Mouse (Mus musculus) thymus, postnatal 25 days (tissue): ENCODE results near the gene Gemin8.

ENCODE experiments used
- DNase-seq: peaks from one replicate; pipeline ENCODE4 v3.0.0; 2022

Gene Gemin8

DNA sequence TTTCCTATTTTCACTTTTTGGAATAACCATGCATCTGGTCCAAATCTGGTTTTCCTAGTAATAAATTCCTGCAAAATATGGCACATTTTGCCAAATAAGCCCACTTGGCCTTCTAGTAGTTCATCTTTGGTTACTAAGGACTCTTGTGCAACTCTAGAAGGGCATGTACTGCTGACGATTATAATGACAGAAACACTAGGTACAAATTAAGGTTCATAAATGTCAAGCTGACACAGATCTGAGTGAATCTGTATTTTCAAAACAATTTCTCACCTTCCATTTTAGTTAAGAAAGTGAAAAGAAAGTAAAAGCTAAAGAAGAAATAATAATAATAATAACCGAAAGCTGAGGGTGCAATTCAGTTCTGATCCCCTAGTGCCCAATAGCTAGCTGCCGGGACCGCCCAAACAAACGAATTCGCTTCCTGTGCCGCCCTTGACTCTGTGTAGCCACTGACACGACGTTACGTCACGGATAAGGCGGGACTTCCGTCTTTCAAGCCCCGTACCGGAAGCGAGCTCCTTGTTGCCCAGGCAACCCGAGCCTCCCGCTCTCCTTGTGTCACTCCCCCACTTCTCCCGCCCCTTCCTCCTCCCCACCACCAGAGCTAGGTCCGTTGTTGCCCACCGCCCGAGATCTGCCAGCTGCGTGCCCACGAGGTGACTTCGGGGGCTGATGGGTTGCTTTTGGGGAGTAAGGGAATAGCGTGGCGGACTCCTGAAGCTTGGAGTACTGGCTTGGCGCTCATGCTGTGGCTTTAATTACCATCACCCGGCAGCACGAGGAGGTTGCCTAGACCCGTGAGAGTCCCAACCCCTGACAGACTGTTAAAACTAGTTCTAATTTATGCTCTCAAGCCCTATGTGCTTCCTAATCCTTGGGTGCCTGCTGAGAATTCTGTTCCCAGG is at the start of gene Gemin8:
Gemin8 (plus strand) TSS at position 563 of the 908 bp plus-strand sequence.
- DNase-seq = peak; percentile 93

DNA sequence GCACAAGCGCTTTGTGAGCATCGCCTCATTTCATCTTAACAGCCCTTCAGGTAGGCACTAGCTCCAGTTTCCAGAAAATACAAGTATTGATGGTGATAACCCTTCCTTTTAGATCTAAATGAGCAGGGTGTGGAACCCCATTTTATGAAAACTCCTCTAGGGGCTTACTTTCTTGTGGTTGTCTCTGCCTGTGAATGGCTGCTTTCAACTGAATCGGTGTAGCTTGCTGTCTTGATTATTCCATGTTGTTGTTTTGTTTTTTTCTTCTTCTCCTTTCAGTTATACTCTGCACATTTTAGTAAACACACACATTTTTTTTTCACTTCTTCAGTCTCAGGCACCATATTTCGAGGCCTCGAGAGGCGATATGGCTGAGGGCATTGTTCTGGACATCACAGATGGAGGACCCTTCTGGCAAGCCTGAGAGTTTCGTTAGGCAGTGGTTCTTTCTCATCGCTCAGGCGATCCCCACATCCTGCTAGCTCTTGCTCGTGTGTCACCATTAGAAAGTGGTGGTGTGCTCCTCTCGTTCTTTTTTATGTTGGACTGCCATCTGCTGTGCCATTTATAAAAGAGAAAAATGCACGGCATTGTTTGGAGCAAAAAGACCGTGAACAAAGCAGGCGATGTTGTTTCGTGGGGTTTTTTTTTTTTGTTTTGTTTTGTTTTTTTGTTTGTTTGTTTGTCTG is 23.0 kb upstream of the Gemin8 start:
- DNase-seq = no peak

DNA sequence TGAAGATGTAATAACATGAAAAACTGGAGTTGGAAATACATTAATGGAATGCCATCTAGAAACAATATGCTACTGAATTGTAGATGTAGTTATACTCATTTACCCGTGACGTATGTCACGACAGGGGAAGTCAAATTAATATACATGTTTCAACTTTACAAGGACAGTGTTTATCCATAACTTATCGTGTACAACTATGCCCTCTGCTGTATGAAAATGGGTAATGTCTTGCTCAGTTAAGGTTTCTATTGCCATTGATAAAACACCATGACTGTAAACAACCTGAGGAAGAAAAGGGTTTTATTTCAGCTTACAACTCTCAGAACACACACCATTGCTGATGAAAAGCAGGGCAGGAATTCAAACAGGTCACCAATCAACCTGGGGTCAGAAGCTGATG is 7.5 kb upstream of the Gemin8 start:
- no peak for DNase-seq

DNA sequence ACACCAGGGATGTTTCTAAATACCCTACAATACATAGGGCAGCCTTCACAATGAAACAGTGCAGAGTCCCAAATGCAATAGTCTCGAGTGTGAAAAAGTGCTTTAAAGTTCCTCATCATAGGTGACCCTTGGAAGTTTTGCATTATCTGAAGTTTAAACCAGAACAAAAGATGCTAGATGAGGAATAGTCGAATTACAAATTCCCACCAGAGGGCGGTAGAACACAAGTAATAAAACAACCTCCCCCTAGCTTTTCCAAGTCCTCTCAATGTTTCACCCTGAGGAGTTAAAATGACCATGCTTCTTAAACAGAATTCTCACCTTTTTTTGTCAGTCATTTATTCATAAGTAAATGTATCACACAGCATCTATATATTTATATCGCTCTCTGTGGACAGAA is 2.9 kb upstream of the Gemin8 start:
- peak; percentile 11 for DNase-seq

DNA sequence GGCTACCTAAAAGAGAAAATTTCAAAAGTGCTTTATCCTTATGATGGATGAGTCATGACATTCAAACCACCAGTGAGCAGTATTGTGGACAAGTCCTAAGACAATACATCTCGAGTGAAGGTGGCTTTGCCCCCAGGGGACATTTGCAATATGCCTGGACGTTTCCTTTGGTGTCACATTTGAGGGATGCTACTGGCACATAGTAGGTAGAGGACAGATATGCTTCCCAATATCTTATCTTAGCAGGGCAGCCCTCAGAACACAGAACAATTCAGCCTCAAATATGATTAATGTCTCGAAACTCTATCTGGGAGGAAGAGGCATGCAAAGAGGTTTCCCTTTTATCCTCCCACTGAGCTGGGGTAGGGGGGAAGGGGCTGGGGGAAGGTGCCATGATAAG is 2.3 kb upstream of the Gemin8 start:
- no peak for DNase-seq

DNA sequence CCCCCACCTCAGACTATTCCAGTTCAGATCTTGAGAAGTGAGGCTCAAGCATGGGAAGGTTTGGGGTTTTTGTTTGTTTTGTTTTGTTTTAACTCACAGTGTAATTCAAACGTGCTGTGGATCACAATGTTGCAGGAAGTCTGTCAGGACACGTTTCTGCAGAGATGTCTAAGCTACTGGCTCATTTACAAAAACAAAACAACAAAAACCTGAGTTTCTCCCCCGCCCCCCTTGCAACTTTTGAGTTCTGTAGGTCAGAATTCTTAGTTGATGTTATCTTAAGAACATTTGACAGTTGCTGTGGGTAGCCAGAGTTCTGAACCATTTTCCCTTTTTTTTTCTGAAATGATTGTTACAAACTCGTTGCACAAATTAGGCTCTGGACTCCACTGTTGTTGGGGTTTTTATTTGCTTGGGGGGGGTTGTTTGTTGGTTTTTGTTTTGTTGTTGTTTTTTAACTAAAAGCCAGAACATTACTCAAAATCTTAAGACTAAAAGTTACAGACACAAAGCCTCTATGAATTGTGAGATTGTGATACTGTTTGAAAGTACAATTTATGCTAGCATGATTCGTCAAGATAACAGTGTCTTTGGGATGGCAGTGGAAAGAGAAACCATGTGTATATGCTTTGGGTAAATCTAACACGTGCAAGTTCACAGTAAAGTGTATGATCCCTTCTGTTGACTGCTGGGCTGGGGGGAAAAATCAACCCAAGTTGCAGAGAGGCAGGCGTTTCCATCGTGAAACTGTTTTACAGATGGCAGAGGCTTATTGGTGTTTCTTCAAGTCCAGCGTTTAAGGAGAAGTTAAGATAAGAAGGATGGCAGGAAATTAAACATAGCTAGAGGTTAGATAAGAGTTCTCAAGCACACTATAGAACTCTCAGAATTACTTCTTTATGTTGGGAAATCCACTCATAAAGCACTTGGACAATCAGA is 815 bp downstream of the Gemin8 start:
- no peak for DNase-seq

DNA sequence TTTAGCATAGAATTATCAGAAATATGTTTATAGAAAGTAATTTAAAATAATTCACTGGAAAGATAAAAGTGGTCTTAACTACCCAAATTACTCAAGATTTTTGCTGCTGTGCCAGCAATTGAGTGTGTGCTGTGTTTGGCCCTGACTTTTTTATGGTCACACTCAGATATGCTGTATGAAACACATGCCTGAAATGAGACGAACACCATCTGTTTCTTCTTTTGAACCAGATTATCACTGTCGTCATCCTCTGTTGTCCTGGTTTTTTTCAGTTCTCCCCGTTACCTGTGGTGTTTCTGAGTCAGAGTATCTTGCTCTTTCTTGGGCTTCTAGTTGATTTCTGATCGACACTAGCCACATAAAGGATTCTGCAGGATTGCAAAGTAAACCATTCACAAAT is 1.8 kb downstream of the Gemin8 start:
- no peak for DNase-seq

DNA sequence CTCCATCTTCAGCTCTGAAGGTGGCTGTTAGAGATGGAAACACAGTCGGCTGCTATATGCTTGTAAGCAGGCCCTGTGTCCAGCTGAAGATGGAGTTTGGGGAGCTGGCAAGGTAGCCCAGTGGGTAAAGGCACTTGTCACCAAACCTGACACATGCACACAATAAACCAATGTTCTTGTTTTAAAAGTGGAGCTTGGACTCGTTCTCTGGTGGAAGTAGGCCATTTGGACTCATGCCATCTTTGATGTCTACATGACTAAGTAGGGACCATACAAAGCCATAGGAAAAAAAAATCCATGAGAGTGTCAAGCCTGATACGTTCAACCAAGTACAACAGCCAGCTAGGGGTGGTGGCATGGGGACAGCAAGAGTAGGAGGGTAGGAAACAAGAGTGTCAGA is 2.4 kb downstream of the Gemin8 start:
- DNase-seq = no peak

DNA sequence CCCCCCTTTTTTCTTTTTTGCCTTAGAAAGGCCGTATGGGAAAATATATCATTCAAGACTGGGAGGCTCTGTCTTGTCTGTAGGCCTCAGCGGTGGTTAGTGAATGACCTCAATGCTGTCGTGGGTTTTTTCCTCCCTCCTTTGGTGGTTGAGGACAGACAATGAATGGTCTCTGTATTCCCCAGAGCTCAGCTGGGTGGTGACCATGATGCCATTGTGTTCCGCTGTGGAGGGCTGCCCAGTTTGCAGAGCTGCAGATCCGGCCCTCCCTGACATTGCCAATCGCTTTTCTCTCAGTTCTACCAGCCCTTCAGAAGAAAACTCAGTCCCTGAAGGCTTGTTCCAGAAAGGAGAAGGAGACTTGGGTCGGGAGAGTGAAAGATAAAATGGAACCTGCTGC is 3.5 kb downstream of the Gemin8 start:
- no peak for DNase-seq

DNA sequence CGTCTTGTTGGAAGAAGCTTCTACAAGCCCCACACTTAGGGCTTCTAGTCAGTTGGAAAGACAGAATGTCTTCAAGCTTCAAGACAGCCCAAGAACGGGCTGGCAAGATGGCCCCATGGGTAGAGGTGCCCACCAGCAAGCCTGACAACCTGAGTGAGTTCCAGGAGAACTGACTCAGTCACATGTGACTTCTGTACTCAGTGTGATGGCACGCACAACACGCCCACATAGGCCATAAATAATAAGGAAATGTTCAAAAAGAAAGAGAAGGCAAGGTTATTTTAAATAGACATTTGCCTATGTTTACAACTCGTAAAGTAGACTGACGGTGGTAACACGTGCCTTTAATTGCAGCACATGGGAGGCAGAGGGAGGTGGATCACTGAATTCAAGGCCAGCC is 7.7 kb downstream of the Gemin8 start:
- DNase-seq = no peak

DNA sequence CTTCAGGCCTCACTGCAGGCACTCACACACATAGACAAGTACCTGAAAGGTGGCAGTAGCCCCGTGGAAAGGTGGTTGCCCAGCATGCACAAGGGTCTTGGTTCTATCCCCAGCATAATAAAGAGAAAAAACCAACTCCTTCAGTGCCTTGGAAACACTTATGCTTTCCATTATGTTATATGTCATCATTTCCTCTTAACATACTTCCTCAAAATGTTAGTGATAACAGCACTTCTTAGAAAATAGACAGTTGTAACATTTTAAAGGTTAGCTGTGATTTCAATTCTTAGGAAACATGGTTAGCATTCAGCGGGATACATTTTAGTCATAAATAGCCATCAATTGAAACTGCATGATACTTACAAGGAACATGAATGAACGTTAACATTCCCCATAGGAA is 12.8 kb downstream of the Gemin8 start:
- DNase-seq = no peak

DNA sequence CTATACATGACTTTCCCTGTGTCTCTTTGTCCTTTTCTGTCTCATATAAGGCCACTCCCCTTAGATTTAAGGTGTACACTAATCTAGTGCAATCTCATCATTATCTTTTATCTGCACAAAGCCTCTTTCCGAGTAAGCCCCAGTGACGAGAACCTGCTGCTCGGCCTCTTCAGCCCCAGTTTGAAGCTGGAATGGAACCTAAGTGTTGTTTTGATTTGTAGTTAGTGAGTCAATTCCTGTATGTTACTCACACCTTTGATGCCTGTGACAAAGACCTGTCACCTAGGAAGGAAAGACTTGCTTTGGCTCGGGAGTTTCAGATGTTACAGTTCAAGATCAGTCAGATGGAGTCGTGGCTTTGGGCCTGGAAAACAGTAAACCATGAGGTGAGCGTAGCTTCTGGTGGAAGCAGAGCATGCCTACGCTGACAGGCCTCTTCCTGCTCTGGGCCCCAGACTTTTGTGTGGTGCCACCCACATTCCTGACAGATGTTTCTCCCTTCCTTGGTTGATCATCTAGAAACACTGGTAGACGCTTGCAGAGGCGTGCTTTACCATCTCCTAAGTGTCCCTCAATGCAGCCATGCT is 15.2 kb downstream of the Gemin8 start:
- DNase-seq = no peak

DNA sequence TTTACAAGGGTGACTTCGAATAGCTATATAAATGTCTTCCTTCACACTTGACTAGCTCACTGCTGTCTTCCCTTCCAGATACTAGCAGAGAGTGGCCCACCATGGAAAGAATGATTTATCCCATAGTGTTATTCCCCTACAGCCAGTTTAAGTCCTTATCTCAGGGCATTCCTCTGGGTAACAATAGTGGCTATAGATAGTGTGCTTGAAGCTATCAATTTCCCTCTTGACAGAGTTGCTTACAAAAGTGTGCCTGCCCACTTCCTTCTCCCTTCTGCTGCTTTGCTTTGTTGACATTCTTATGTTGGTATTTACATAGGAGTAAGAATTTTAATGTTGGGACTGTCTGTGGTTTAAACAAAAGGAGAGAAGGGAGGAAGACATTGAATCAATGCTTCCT is 17.5 kb downstream of the Gemin8 start:
- no peak for DNase-seq

DNA sequence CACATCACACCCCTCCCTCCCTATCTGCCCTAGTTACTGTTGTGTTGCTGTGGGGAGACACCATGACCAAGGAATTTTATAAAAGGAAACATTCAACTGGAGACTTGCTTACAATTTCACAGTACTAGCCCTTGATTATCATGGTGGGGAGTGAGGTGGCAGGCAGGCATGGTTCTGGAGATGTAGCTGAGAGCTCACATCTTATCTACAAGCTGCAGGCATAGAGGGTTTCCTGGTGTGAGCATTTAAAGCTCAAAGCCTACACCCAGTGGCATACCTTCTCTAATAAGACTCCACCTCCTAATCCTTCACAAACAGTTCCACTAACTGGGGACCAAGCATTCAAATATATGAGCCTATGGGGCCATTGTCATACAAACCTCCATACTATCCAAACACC is 26.1 kb downstream of the Gemin8 start:
- DNase-seq = no peak

DNA sequence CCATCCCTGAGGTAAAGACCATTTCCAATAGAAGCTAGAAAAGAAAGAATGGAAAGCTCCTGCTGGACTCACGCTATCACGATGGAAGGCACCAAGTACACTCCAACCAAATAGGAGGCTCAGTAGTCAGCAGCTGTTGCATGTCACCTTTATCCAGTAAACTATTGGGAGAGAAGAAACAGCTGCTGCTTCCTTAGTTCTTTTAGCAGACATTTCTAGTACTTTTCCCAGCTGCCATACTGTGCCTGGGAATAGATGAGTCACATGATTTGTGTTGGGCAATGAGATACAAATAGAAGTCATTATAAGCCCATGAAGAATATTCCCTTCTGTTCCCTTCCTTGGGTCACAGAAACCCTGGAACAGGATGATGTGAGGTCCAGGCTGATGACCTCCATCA is 28.0 kb downstream of the Gemin8 start:
- DNase-seq = no peak

DNA sequence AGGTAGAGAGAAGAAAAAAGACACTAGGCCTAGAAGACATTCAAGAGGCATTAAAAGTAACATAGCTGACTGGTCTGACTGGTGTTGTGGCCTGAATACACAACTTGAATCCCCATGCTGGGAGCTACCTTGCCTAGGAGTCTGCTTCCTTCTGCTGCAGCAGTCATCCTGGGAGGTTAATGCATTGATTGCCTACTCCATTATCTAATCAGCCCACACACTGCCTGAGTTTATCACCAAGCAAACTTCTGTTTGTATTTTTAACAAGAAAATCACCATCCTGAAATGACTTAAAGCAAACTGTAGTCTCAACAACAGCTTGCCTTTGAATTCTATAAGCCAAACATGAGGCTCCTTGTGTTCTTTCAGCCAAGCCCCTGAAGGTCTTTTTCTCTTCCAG is 29.6 kb downstream of the Gemin8 start:
- DNase-seq = no peak

DNA sequence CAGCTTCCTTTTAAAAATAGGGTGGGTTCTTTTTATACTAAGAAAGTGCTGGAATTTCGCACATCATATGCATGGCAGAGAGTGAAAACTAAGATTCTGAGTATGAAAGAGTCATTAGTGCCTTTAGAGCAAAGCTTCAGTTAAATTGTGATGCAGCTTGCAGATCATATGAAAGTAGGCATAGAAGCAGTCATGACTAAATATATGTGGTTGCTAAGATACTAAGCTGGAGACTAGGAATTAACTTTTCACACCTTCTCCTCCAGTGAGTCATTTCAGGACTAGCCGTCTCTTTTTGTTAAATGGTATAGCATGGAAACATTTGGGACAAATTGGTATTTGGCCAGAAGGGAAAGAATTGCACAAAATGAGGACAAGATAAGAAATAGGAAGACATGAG is 44.3 kb downstream of the Gemin8 start:
- no peak for DNase-seq

DNA sequence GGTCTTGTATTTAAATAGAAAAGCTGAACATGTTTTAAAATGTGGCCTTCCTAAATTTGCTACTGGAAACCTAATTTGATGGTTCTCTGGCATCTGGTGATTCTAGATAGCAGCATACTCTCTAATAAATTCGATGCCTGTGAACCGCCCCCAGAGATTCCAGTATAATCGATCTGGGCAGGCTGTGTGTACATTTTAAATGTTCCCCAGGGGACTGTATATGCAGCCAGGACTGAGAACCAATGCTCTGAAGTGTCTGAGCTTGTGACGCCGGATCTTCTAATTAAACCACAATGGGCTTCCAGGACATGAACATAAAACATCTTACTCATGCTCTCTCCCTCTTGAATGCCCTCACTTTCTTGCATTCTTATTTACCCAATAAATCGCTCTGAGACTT is 46.0 kb downstream of the Gemin8 start:
- DNase-seq = no peak

DNA sequence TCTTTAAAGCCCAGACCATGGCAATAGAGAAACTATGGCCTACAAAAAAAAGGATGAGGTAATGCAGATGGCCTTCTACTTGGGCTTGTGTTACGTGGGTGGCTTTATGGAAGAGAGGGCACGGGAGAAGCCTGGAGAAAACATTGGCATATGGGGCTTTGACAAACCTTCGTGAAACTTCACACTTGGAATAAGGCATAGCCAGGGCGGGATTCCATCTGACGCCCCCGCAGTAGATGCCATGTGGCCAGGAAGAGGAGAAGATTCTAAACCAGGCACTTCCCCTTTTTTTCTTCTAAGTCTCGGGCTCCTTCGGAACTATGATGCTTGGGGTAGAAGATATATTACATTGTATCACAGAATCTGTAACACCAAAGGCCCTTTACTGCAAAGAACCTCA is 46.5 kb downstream of the Gemin8 start:
- no peak for DNase-seq

DNA sequence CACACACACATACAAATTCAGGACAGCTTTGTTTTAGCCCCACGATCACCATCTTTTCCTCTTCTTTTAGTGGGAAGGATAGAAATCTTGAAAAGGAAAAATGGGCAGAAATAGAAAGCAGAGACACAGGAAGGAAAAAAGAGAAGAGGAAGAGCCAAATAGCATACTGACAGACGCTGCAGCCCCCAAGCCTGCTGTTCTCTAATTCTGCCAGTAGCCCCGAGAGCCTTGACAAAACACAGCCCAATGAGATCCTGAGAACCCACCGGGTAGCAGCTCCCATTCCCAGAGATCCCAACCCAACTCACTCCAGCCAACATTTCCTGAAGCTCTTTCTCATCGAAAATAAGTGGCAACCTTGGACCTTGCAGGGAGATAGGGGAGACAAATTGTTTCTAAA is 49.1 kb downstream of the Gemin8 start:
- no peak for DNase-seq

DNA sequence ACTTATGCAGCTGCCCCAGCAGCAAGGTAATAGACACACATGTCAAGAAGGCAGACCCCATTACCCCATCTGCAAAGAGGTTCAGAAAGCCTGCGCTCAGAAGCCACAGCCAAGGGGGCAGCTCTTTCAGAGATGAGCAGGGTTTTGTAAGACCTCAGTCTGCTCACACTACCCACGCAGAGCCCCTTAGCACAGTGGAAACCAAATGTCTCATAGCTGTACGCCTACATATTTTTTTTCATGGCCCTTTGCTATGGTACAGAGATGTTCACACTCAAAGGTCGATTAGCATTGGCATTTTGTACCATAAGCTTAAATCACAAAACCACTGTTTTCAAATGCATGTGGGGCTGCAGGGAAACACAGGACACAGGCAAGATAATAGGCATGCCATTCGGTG is 56.6 kb downstream of the Gemin8 start:
- no peak for DNase-seq

DNA sequence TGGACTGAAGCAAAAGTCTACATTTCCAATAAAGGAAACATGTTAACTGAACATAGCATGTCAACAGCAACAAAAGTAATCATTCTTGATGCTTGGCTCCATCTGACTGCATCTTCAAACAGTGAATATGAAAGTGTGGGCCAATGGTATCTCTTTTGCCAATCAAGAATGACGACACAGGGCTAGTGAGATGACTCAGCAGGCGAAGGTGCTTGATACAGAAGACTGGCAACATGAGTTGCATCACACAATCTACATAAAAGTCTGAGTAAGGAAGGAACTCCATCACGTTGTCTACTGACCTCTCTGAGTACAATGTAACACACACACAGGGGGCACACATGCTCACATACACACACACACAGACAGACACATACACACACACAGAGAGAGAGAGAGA is 59.5 kb downstream of the Gemin8 start:
- DNase-seq = no peak
